Mouse (Mus musculus) heart, embryonic 12.5 days (tissue): Measurements from ENCODE around the gene Map3k20. TPM values are rescaled to one million over a fixed set of nuclear protein-coding genes. Genes with fewer than 3 reads are reported as not detected.
A peak's percentile ranks its signal among the peaks of the same experiment; 100 is the strongest.

Experiments used
- ATAC-seq: fragments of 200-750 bp; cut with Nextera tagmentation; 2 replicates; pipeline ENCODE4 v1.8.0; 2017; ENCODE audit warnings: moderate TSS enrichment, moderate library complexity; ENCODE audit not compliant: insufficient number of reproducible peaks, low FRiP score
- H3K27ac ChIP-seq: fragments of 300-500 bp; sonication (generic); 2 replicates; pipeline ENCODE4 v1.5.1; 2016; ENCODE audit warnings: mild to moderate bottlenecking, moderate library complexity; ENCODE audit not compliant: poor library complexity, severe bottlenecking
- H3K27me3 ChIP-seq: fragments of 300-500 bp; sonication (generic); replicated peaks from 2 replicates; pipeline ENCODE4 v1.6.1; 2016; ENCODE audit warnings: mild to moderate bottlenecking, moderate library complexity
- H3K36me3 ChIP-seq: fragments of 300-500 bp; sonication (generic); 2 replicates; pipeline ENCODE4 v1.6.1; 2016; ENCODE audit warnings: mild to moderate bottlenecking, moderate library complexity
- H3K4me1 ChIP-seq: fragments of 300-500 bp; sonication (generic); replicated peaks from 2 replicates; pipeline ENCODE4 v1.6.1; 2016; ENCODE audit warnings: mild to moderate bottlenecking
- H3K4me2 ChIP-seq: fragments of 300-500 bp; sonication (generic); 2 replicates; pipeline ENCODE4 v1.6.1; 2016; ENCODE audit warnings: mild to moderate bottlenecking, moderate library complexity
- H3K4me3 ChIP-seq: fragments of 300-500 bp; sonication (generic); 2 replicates; pipeline ENCODE4 v1.5.1; 2016; ENCODE audit warnings: mild to moderate bottlenecking
- H3K9ac ChIP-seq: fragments of 300-500 bp; sonication (generic); 2 replicates; pipeline ENCODE4 v1.6.1; 2016; ENCODE audit warnings: mild to moderate bottlenecking, moderate library complexity
- H3K9me3 ChIP-seq: fragments of 300-500 bp; sonication (generic); replicated peaks from 2 replicates; pipeline ENCODE4 v1.6.1; 2016; ENCODE audit warnings: mild to moderate bottlenecking, moderate library complexity
- WGBS: fragments of 180-500 bp; shearing (Covaris S2); methylation state at CpG from one replicate; pipeline ENCODE4 v1.1.7; 2016; 5-methylcytosine and 5-hydroxymethylcytosine counted together
- polyA plus RNA-seq: library from polyadenylated mRNA; unstranded; fragments of >200 nt; fragmentation: Nextera tagmentation; extraction: Ambion mirVana; gene quantifications from 2 replicates; pipeline ENCODE4 v1.2.1, GENCODE M21; 2016

Map3k20 gene
- 77.2 and 81.3 TPM in 2 replicates for polyA plus RNA-seq

GRCm38 (mm10) chr2:72285256-72285887, at the start of gene Map3k20:
Map3k20 (plus strand) TSS chr2:72285637.
- no peaks in the 10 kb centered on the region for H3K9me3 ChIP-seq
- H3K4me1 ChIP-seq, result peaks cover 44% of the 10 kb centered on the region
- no peaks in the 10 kb centered on the region for H3K36me3 ChIP-seq
- WGBS, result 1% methylated on average over 49 of the region's 50 CpGs
- peak within 1 kb of the TSS; percentile 96 for H3K9ac ChIP-seq
- H3K27me3 ChIP-seq, result no peaks in the 10 kb centered on the region
- peak within 1 kb of the TSS; percentile 92 for H3K27ac ChIP-seq
- peak within 1 kb of the TSS; percentile 90 for H3K4me3 ChIP-seq
- peak within 1 kb of the TSS; percentile 71 for H3K4me2 ChIP-seq
- peak; percentile 85 for ATAC-seq

GRCm38 (mm10) chr2:72238421-72238820, 47.0 kb upstream of the Map3k20 start:
- WGBS, result 95% methylated on average over 2 of the region's 2 CpGs
- Histone ChIP-seq H3K4me3 (no peak overlapping the region), H3K9ac (no peak overlapping the region), H3K27me3 (no peaks in the 10 kb centered on the region), H3K36me3 (no peaks in the 10 kb centered on the region), H3K27ac (no peak overlapping the region), H3K4me1 (peaks cover 37% of the 10 kb centered on the region), H3K9me3 (no peaks in the 10 kb centered on the region), H3K4me2 (no peak overlapping the region)
- ATAC-seq, result no peak

GRCm38 (mm10) chr2:72238925-72239324, 46.5 kb upstream of the Map3k20 start:
- Histone ChIP-seq H3K9ac (no peak overlapping the region), H3K27ac (no peak overlapping the region), H3K4me2 (no peak overlapping the region), H3K4me1 (peaks cover 41% of the 10 kb centered on the region), H3K36me3 (no peaks in the 10 kb centered on the region), H3K27me3 (no peaks in the 10 kb centered on the region), H3K9me3 (no peaks in the 10 kb centered on the region), H3K4me3 (no peak overlapping the region)
- ATAC-seq, result no peak
- WGBS, result 87% methylated on average over 11 of the region's 11 CpGs

- WGBS, result 88% methylated on average over 8 of the region's 8 CpGs
- H3K4me1 ChIP-seq, result peaks cover 41% of the 10 kb centered on the region
Measured at GRCm38 (mm10) chr2:72239456-72239855, 46.0 kb upstream of the Map3k20 start.

GRCm38 (mm10) chr2:72239993-72240392, 45.4 kb upstream of the Map3k20 start:
- no peak overlapping the region for H3K4me3 ChIP-seq

More at GRCm38 (mm10) chr2:72239456-72239855, 46.0 kb upstream of the Map3k20 start:
- no peak overlapping the region for H3K27ac ChIP-seq
- ATAC-seq, result no peak
- no peaks in the 10 kb centered on the region for H3K36me3 ChIP-seq
- no peak overlapping the region for H3K4me2 ChIP-seq
- no peaks in the 10 kb centered on the region for H3K27me3 ChIP-seq
- H3K9me3 ChIP-seq, result no peaks in the 10 kb centered on the region
- no peak overlapping the region for H3K4me3 ChIP-seq
- H3K9ac ChIP-seq, result no peak overlapping the region

GRCm38 (mm10) chr2:72240691-72241090, 44.7 kb upstream of the Map3k20 start:
- Histone ChIP-seq H3K4me1 (peaks cover 36% of the 10 kb centered on the region), H3K36me3 (no peaks in the 10 kb centered on the region), H3K27ac (no peak overlapping the region), H3K9ac (no peak overlapping the region), H3K27me3 (no peaks in the 10 kb centered on the region), H3K9me3 (no peaks in the 10 kb centered on the region), H3K4me3 (no peak overlapping the region), H3K4me2 (no peak overlapping the region)
- ATAC-seq, result no peak
- whole genome bisulfite sequencing, result 75% methylated on average over 7 of the region's 7 CpGs

More at GRCm38 (mm10) chr2:72239993-72240392, 45.4 kb upstream of the Map3k20 start:
- H3K9me3 ChIP-seq, result no peaks in the 10 kb centered on the region
- no peak for ATAC-seq
- WGBS, result 60% methylated on average over 7 of the region's 7 CpGs
- H3K36me3 ChIP-seq, result no peaks in the 10 kb centered on the region
- H3K27ac ChIP-seq, result no peak overlapping the region; the same call in 1 of the 2 replicates
- no peak overlapping the region for H3K9ac ChIP-seq
- H3K27me3 ChIP-seq, result no peaks in the 10 kb centered on the region
- no peak overlapping the region for H3K4me2 ChIP-seq
- H3K4me1 ChIP-seq, result peaks cover 41% of the 10 kb centered on the region

- H3K4me3 ChIP-seq, result 0 out of 2 replicates have a peak overlapping the region, but pooled peaks have one; percentile 11
- H3K27ac ChIP-seq, result no peak overlapping the region
- 47% methylated on average over 14 of the region's 14 CpGs for WGBS
- no peaks in the 10 kb centered on the region for H3K9me3 ChIP-seq
- ATAC-seq, result no peak
- H3K36me3 ChIP-seq, result no peaks in the 10 kb centered on the region
- no peaks in the 10 kb centered on the region for H3K27me3 ChIP-seq
- H3K4me1 ChIP-seq, result peaks cover 26% of the 10 kb centered on the region
- peak overlapping the region; percentile 36 for H3K4me2 ChIP-seq
- H3K9ac ChIP-seq, result no peak overlapping the region
Measured at GRCm38 (mm10) chr2:72241714-72242472, 43.5 kb upstream of the Map3k20 start.

GRCm38 (mm10) chr2:72242910-72243675, 42.3 kb upstream of the Map3k20 start:
- Histone ChIP-seq H3K27me3 (no peaks in the 10 kb centered on the region), H3K36me3 (no peaks in the 10 kb centered on the region), H3K27ac (peak overlapping the region; percentile 66), H3K9me3 (no peaks in the 10 kb centered on the region), H3K4me1 (peaks cover 26% of the 10 kb centered on the region), H3K4me2 (0 out of 2 replicates have a peak overlapping the region, but pooled peaks have one; percentile 3), H3K4me3 (no peak overlapping the region), H3K9ac (no peak overlapping the region)
- WGBS, result 59% methylated on average over 12 of the region's 12 CpGs
- no peak for ATAC-seq

GRCm38 (mm10) chr2:72245631-72246030, 39.8 kb upstream of the Map3k20 start:
- H3K9ac ChIP-seq, result no peak overlapping the region
- H3K27ac ChIP-seq, result no peak overlapping the region
- ATAC-seq, result no peak
- H3K36me3 ChIP-seq, result no peaks in the 10 kb centered on the region
- no peak overlapping the region for H3K4me2 ChIP-seq
- H3K9me3 ChIP-seq, result no peaks in the 10 kb centered on the region
- H3K4me3 ChIP-seq, result no peak overlapping the region
- H3K4me1 ChIP-seq, result peaks cover 20% of the 10 kb centered on the region
- no peaks in the 10 kb centered on the region for H3K27me3 ChIP-seq
- WGBS, result 71% methylated on average over 4 of the region's 4 CpGs

- Histone ChIP-seq H3K4me1 (peaks cover 20% of the 10 kb centered on the region), H3K9ac (no peak overlapping the region), H3K27ac (no peak overlapping the region), H3K4me2 (no peak overlapping the region), H3K4me3 (no peak overlapping the region), H3K9me3 (no peaks in the 10 kb centered on the region), H3K27me3 (no peaks in the 10 kb centered on the region), H3K36me3 (no peaks in the 10 kb centered on the region)
- ATAC-seq, result no peak
- WGBS, result 85% methylated on average over 11 of the region's 11 CpGs
Measured at GRCm38 (mm10) chr2:72246376-72246775, 39.1 kb upstream of the Map3k20 start.

- Histone ChIP-seq H3K9me3 (no peaks in the 10 kb centered on the region), H3K4me3 (no peak overlapping the region), H3K27ac (no peak overlapping the region), H3K4me2 (no peak overlapping the region), H3K27me3 (no peaks in the 10 kb centered on the region), H3K36me3 (no peaks in the 10 kb centered on the region), H3K9ac (no peak overlapping the region), H3K4me1 (peaks cover 11% of the 10 kb centered on the region)
- no peak for ATAC-seq
- WGBS, result 82% methylated on average over 6 of the region's 6 CpGs
Measured at GRCm38 (mm10) chr2:72247819-72248218, 37.6 kb upstream of the Map3k20 start.
